16 mouse cellular contexts compared by ENCODE assay signal in the genomic region with DNA sequence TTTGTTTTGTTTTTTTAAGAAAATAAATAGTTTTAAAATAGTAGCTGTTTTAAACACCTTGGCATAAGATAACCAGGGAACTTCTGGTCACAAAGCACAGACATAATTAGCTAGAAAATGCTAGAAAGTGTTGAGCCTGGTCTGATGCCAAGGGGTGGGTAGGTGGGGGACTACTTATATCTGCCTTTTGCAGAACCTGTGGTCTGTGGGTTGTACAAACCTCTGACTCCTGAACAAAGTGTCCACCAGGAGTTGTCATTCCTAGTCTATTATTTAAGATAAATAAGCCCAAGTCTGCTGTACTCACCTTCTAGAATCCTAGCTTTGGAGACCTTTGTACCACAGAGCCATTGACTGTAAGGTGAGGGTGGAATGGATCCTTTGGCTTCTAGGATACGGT.
"Had no signal": no experiment of that assay in that cellular context is flagged by ENCODE, and none has a peak within 500 bp of the region (broad histone marks: within the 10 kb centered on the region; RNA-seq: fewer than 3 reads in every experiment).

No protein-coding gene starts in this region.

- DNase-seq: gastrocnemius, postnatal 14 days; gastrocnemius, postnatal 36 days; heart, adult 18-20 months; heart, postnatal 14 days; heart, postnatal 36 days; kidney, adult 18-20 months; kidney, adult 8-10 months; kidney, postnatal 10 days; kidney, postnatal 25 days; kidney, postnatal 4 days; liver; liver, embryonic 13.5 days had no signal

- ATAC-seq: hindbrain, embryonic 16.5 days; inflammation-experienced regulatory T-cells, adult 6 months; intestine, embryonic 15.5 days; intestine, postnatal 0 days had no signal
